Mouse (Mus musculus) ES-Bruce4 (cell line): ENCODE results near the gene Mei4.

ENCODE experiments used
- CTCF ChIP-seq: IDR thresholded peaks from one replicate; pipeline ENCODE4 v1.8.1; 2011; ENCODE audit warnings: low read depth, low read length
- POLR2A ChIP-seq: IDR thresholded peaks from one replicate; pipeline ENCODE4 v1.8.1; 2011; ENCODE audit warnings: low read length; ENCODE audit not compliant: insufficient read depth

- TF ChIP-seq POLR2A (no peak), CTCF (no peak)
Measured at GRCm38 (mm10) chr9:82247695-82248445, 384.4 kb downstream of the Mei4 start.
